Mouse (Mus musculus) liver, adult (tissue): ENCODE results near the gene Ranbp1.

Experiments used
- GATA4 ChIP-seq: IDR thresholded peaks from 2 replicates; pipeline ENCODE4 v1.6.1; 2014; ENCODE audit warnings: mild to moderate bottlenecking, low read length; ENCODE audit not compliant: insufficient replicate concordance

The Ranbp1 gene

DNA sequence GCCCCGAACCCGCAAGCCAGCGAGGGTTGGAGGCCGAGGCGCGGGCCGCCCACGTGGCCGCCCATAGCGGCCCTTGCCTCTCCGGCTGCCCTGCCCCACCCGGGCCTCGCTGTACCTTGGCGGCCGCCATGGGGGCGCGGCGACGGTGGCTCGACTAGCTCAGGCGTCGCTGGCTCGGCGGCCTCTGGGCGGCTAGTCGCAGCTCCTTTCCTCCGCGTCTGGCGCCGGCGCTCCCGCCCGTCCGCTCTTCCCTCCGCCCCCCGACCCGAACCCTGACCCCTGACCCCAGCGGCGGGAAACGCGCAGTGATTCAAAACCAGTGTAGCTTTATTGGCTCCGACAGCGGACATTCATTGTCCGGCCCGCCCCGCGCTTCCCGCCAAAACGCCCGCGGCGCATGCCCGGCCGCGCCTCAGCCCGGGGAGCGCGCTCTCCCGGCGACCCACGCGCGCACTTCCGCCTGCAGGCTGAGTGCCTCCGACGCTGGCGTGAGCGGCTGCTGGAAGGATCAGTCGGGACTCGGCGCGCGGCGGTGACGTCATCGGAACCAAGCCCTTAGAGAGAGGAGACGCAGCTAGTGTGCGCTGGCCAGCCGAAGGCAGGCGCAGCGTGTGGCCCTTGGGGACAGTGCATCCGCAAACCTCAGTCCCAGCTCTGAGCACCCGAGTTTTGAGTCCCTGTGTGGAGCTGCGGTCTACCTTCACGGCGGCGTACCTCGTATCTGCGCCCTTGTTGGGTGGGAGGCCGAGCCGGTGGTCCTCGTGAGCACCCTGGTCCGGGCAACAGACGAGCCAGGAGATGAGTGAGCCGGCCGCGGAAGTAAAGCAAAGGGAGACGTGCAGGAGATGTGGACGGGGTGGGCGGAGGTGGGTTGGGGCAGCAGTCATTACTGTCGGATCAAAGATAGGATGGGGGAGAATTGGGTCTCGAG is at the start of gene Ranbp1, which contains the start of gene Trmt2a:
Ranbp1 (minus strand) TSS at position 300 of the 931 bp plus-strand sequence.
Trmt2a (plus strand) TSS at position 247 of the 931 bp plus-strand sequence.
- peak; percentile 49; the same call in 1 of the 2 replicates for TF ChIP-seq GATA4

DNA sequence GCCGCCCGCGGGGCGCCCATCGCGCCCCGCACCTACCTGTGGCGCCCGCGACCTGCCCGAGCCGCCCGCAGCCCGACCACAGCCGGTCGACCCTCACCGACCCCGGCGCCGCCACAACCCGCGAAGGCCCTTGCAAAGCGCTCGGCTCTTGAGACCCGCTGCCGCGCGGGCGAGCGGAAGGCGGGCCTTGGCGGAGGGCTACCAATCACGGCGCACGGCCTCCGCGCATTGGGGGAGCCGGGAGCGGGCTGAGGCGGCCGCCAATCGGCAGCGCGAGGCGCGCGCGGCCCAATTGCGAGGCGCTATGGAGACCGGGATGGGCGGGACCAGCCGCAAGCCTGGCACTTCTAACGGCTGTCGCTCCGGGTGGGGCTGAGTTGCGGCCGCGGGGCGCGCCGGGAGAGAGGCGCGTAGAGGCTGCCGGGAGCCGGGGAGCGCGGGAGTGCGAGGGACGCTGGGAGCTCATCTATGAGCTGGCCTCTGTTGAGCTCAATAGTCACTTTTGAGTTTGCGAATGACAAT is 40.6 kb upstream of the Ranbp1 start, which contains the start of gene Dgcr8:
Dgcr8 (minus strand) TSS at position 180 of the 522 bp plus-strand sequence.
- peak; percentile 36; the same call in 1 of the 2 replicates for TF ChIP-seq GATA4

DNA sequence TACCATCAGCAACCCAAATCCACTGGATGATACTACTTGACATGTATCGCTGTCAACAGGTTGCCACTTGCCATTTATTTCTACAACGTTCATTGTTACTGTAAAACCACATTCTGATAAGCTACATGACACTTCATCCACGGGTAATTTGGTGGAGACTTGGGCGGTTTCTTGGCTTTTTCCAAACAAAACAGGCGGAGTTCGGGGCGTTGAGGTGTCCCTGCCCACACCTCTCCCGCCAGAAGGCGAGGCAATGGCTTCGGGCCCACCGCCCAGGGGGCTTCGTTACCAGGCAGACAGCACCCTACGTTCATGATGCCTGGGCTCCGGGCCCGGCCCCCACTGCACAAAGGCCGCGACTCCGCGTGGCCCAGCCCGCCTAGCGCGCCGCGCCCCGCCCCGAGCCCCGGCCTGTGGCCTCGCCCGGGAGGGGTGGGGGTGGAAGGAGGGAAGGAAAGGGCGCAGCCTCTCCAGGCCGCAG is 40.1 kb upstream of the Ranbp1 start:
- TF ChIP-seq GATA4 = no peak

DNA sequence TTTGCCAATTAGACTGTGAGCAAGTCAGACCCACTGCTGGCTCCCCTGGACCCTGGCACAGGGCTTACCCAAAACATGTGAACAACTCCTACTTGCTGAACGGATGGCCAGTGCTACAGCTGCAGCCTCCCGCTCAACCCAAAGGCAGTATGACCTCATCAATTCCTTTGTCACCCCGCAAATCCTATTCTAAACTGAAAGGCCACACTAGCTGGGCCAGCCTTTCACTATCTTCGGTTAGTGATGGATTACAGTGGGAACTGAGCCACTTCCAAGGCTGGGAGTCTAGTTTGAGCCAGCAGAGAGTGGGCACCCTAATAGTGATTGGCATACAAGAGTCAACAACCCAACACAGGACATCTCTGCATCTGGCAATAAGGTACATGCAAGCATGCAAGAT is 39.6 kb upstream of the Ranbp1 start:
- no peak for TF ChIP-seq GATA4

DNA sequence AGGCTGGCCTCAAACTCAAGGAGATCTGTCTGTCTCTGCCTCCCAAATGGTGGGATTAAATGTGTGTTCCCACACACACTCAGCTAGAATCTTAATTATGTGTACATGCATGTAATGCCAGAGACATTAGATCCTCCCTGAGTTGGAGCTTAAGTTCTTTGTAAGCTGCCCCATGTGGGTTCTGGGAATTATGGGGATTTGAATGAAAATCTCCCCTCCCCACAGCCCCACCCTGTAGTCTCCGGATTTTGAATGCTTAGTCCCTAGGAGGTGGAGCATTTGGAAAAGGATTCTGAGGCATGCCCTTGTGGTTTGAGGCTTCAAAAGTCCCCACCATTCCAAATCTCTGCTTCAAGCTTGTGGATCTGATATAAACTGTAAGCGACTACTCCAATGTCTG is 26.6 kb upstream of the Ranbp1 start:
- TF ChIP-seq GATA4 = no peak

DNA sequence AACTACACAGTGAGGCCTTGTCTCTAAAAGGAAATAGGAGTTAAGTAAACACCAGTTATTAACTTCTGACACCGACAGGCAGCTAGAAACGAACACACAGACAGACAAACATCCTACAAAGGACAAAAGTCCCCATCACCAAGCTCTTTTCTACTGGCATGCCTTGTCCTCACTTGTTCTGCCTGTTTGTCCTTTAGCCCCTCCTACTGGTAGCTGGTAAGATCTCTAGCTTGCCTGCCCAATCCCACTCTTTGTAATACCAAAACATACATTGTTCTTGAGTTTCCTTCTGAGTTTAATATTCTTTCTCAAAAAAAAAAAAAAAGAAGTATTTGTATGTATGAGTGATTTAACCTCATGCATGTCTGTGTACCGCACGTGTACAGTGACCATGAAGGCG is 19.6 kb upstream of the Ranbp1 start:
- TF ChIP-seq GATA4 = no peak

DNA sequence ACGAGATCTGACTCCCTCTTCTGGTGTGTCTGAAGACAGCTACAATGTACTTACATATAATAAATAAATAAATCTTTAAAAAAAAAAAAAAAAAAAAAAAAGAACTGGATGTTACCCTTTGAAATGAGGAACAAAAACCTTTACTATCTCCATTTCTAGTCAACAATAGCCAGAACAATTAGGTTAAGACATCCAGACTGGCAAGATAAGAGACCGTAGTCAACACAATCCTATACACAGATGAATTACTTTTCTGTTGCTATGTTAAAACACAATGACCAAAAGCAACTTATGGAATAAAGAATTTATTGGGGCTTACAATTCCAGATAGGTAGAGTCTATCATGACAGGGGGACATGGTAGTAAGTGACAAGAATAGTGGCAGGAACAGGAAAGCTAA is 16.5 kb upstream of the Ranbp1 start:
- TF ChIP-seq GATA4 = no peak

DNA sequence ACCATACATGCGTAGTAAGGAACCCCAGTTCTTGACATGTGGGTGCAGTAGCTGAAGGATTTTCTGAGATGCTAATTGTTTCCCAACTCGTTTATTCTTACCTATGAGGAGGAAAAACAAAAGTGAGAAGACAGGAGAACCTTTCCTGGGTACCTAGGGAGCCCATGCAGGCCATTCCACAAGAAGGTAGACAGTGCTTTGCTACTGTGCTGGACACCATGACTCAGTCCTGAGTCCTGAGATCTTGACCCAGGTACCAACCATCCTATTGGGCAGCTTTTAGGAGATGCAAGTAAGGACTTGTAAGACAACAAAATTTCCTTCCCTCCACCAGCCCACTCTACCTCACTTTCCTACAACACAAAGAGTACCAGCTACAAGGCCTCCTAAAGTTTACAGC is 9.7 kb upstream of the Ranbp1 start, which contains the start of gene Gm49776:
Gm49776 (minus strand) TSS at position 101 of the 400 bp plus-strand sequence.
- no peak for TF ChIP-seq GATA4

DNA sequence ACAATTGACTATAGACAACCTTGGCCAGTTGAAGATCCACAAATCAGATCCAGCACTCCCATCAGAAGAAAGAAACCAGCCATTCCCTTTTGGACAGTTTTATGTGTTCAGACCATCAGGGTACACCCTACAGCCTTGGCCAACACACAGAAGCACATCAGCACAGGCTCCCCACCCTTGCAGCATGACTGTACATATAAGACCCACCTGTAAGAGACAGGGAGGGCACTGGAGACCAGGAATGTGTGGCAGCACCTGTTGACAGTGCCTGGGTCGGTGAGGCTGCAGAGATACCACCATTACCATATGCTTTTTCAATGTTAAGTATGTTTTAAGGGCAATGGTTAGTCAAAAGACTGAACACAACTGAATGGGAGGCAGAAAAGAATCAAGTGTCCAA is 5.3 kb upstream of the Ranbp1 start:
- TF ChIP-seq GATA4 = no peak

DNA sequence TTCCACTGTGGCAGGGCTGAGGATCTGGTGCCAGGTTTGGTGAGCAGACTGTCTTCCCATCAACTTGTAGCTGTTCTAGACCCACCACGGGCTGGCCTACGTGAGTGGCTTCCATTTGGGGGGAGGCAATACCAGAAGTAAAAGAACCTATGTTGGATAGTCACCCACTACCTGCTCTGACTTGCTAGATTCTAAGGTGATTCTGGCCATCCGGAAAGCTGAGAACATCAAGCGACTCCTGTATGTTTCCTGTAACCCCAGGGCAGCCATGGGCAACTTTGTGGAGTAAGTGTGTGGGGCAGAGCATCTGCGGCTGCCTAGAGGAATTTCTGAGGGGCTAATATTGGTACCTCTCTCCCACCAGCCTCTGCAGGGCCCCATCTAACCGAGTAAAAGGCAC is 4.2 kb upstream of the Ranbp1 start:
- no peak for TF ChIP-seq GATA4

DNA sequence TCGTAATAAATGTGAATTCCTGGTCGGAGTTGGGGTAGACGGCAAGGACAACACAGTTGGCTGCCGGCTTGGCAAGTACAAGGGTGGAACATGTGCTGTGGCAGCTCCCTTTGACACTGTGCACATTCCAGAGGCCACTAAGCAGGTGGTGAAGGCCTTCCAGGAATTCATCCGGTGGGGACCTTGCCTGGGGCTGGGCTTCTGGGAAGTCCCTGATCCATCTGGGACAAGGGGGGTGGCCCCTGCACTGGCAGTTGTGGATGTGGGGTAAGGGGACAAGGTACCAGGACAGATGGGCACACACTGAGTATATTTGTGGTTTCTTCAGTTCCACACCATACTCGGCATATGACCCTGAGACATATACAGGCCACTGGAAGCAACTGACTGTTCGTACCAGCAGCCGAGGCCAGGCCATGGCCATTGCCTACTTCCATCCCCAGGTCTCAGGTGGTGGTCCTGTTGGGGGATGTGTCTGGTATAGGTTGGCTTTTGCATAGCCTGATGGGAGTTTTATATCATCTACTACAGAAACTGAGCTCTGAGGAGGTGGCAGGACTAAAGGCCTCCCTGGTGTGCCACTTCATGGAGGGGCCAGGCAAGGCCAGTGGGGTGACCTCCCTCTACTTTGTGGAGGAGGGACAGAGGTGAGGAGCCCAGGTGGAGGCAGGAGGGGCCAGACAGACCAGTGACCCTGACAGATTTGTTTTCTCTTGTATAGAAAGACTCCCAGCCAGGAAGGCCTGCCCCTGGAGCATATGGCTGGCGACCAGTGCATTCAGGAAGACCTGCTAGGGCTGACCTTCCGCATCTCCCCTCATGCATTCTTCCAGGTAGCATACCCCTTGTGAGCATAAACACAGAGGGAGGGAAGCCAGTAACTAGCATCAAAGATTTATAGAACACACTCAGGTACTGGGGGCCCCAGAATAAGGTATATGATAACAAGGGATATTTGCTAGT is 2.6 kb upstream of the Ranbp1 start:
- no peak for TF ChIP-seq GATA4

DNA sequence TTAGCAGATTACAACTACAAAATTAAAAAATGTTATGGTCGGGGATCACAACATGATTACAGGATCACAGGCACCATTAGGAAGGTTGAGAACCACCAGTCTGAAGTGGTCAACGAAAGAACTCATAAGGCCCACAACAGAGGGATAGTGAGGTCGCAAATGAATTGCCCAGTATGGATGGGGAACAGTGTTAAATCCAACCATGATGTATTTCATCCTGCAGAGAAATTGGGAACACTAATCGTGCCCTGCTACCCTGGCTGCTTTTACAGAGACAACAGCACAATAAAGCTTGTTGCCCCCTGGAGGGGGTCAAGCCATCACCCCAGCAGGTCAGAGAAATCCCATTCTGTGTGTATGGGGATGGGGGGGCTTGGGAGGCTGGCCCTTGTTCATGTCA is 1.7 kb upstream of the Ranbp1 start:
- TF ChIP-seq GATA4 = no peak

DNA sequence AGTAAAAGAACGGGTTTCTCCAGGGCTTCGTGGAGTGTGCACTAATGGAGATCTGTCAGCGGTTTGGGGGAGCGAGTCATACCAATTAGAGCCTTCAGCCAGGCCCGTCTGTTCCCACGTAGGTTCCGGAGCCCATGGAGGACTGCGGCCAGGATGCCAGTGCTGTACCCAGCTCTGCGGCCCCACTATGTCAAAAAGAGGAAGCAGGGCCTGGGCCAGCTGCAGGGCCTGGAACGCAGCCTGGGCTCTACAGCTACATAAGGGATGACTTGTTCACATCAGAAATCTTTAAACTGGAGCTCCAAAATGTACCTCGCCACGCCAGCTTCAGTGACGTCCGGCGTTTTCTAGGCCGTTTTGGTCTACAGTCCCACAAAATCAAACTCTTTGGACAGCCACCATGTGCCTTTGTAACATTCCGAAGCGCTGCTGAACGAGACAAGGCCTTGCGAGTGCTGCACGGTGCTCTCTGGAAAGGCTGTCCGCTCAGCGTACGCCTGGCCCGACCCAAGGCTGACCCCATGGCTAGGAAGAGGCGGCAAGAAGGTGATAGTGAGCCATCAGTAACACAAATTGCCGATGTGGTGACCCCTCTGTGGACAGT is 934 bp upstream of the Ranbp1 start:
- no peak for TF ChIP-seq GATA4

DNA sequence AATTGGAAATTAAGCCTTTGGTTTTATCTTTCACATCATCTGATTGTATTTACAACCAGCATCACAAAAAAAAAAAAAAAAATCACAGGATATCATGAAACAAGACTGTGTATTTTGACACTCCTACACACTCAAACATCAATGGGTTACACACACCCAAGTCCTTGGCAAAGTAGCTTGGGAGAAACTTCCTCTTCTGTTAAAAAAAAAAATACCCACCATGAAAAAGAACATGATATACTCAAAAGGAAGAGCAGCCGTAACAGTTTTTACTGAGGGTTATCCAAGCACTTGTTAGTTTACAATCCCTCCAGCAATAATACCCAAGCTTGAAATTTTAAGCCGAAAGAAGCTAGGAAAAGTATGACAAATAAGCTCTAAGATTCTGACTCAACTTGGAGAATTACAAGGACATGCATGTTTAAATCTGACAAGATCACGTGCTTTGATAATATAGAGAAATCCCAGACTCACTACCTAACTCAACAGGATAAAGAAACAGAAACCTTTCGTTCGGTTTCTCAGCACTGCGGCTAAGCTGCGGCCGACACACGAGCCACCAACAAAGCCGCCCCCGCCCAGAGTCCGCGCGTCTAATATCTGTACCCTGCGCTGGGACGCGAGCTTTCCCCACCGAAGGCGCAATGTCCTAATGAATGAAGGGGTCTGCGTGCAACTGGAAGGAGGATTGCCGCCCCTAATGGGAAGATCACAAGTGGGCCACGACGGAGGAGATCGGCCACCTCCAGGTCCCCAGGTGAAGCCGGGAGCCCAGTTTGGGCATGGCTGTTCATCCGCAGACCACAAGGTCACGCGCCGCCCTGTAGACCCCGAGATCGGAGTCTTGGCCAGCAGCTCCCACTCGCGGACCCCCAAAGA is 772 bp downstream of the Ranbp1 start:
- no peak for TF ChIP-seq GATA4

DNA sequence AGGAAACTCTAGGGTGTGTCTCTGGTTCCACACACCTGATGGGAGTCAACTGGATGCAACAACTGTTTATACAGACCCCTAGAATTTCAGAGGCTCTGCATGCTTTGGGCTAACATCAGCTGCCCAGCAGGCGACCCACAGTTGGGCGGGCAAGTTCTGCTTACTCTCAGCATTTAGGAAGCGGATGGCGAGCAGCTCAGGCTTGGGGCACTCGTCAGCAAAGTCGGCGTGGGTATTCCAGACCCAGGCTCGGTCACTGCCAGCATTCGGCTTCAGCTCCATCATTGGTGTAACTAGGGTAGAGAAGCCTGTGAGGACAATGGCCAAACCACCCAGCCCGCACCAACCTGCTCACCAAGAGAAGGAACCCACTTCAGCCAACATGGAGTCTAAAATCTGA is 7.0 kb downstream of the Ranbp1 start:
- no peak for TF ChIP-seq GATA4
